Mouse (Mus musculus) G1E (cell line): ENCODE measurements around the gene Cldn3.

Experiments used
- CTCF ChIP-seq: IDR thresholded peaks from 2 replicates; pipeline ENCODE4 v1.5.1; 2012; ENCODE audit warnings: low read depth, low read length, inconsistent platforms, mixed read lengths
- GATA1 ChIP-seq: IDR thresholded peaks from 2 replicates; pipeline ENCODE4 v1.6.1; 2012; ENCODE audit warnings: borderline replicate concordance, low read length, inconsistent platforms, mixed read lengths
- GATA2 ChIP-seq: IDR thresholded peaks from 2 replicates; pipeline ENCODE4 v1.6.1; 2012; ENCODE audit warnings: low read depth, low read length, inconsistent platforms, borderline replicate concordance
- POLR2AphosphoS5 ChIP-seq: IDR thresholded peaks from 2 replicates; pipeline ENCODE4 v1.6.1; 2012; ENCODE audit warnings: low read depth, low read length, inconsistent platforms; ENCODE audit not compliant: insufficient replicate concordance
- TAL1 ChIP-seq: conservative IDR thresholded peaks from 2 replicates; pipeline ENCODE4 v1.6.1; 2012; ENCODE audit warnings: low read depth, low read length, inconsistent platforms, mixed read lengths

- no peak for TF ChIP-seq GATA2
- TF ChIP-seq CTCF = no peak
- no peak for TF ChIP-seq GATA1
- TF ChIP-seq POLR2AphosphoS5 = no peak
- no peak for TF ChIP-seq TAL1
Measured at GRCm38 (mm10) chr5:135011809-135012613, 26.0 kb downstream of the Cldn3 start.
